Mouse (Mus musculus) left cerebral cortex, adult 8-10 months (tissue): ENCODE results near the gene Kti12. TPM values are rescaled to one million over a fixed set of nuclear protein-coding genes. Genes with fewer than 3 reads are reported as not detected.

Experiments used
- DNase-seq, 2 experiments: peaks; one replicate each; pipeline ENCODE4 v3.0.0; 2022; ENCODE audit warnings: low spot score in 2 of 2
- total RNA-seq, 4 experiments: library from RNA; stranded (reverse); gene quantifications; 2 replicates each; pipeline ENCODE4 v1.2.4; 2022

Gene Kti12
- total RNA-seq, 4 experiments from 2014 or later: 15.0 to 16.4 (median 15.7) TPM

DNA sequence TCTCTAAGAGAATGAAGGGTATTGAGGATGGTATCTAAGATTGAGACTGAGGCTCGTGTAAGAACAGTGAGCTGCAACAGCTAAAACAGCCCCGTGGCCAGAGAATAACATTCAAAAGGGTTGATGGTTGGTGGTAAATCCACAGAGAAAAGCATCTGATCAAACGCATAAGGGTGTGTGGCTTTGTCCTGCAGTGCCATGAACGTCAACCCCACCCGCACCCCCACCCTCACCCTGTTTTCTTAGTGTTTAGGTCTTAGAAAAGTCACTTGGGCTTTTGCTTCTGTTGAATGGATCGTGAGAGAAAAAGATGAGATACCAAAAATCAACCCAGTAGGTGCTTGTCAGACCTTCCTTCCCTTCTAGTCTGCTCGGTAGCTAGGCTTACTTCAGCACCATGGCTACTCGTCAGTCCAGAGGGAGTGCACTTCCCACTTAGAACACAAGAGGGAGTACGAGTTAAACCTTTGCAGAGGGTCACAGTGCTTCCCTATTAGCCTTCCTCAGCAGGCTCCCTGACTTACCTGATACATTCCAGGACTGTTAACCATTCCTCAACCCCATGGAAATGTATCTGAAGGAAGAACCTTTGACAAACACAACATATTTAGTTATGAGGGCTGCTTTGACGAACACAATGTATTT lies 22.3 kb downstream of the Kti12 start:
- peak; percentile 50 to 75 for DNase-seq

DNA sequence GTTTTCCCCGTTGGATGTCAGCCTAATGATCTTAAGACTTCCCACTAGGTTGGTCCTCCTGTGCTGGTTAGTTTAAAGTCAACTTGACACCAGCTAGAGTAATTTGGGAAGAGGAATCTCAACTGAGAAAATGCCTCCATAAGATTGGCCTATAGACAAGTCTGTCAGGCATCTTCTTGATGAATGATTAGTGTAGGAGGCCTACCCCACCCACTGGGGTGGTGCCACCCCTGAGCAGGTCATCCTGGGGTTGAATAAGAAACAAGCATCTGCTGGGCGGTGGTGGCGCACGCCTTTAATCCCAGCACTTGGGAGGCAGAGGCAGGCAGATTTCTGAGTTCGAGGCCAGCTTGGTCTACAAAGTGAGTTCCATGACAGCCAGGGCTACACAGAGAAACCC lies 26.2 kb downstream of the Kti12 start:
- DNase-seq: no peak

- DNase-seq: no peak
Measured at GRCm38 (mm10) chr4:108877901-108878300, 30.3 kb downstream of the Kti12 start.

GRCm38 (mm10) chr4:108878963-108879822 lies 31.6 kb downstream of the Kti12 start, which contains the start of gene Rab3b:
Rab3b (plus strand) TSS chr4:108879063.
- DNase-seq: peak; percentile 6 to 24

DNA sequence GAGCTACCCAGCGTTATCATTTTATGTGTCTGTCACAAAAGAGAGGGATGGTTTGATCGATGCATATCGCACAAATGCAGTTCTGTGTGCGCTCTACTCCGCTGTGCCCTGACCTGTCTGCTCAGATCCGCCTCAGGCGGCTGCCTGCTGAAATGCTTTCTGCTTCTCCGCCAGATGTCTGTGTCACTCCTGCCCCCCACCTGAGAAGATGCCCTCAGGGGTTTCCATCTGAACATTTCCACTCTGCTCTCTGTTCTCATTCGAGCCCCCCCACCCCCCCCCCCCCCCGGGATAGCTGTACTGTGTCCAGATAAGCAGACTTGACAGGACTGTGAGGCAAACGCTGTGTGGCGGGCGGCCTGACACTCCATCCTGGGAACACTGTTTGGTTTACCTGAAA lies 36.2 kb downstream of the Kti12 start:
- DNase-seq: no peak

DNA sequence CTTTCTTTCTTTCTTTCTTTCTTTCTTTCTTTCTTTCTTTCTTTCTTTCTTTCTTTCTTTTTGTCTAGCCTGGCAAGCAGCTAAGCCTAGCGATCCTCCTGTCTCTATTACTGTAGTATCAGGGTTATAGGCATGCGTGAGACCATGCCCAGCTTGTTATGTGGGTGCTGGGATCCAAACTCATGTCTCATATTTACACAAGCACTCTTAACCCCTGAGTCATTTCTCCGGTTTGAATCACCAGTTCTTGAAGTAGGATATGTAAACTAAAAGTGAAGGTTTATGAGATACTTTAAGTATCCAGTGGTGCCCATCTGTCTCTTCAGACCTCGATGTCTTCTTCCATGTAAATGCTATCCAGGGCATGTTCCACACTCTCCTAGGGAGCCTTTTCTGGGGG lies 39.9 kb downstream of the Kti12 start:
- DNase-seq: no peak

DNA sequence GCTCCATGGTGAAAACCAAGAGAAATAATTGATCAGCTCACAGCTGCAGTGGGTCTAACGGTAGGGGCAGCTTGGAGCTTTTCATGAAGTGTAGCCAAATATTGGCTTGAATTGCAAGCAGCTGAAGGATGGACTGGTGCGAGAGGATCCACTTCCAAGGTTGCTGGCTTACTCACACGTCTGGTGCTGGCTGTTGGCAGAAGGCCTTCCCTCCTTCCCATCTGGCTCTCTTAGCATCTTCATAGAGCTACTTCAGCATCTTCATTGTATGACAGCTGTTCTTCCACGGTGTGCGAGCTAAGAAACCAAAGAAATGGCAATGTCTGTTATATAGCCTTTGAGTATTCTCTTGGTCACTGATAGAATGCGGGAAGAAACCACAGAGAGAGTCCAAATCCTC lies 43.3 kb downstream of the Kti12 start:
- peak in 1 of 2 experiments; percentile 43 for DNase-seq

Other genes with a start within 250 kb of the Kti12 start
- gene Cc2d1b, start 227.8 kb upstream of the Kti12 start, total RNA-seq: 10 to 100 TPM; 32.5 to 46.2 (median 38.3) TPM
- gene 3110021N24Rik, start 128.1 kb upstream of the Kti12 start, total RNA-seq: 1 to 10 TPM; 1.5 to 2.1 (median 2.0) TPM
- 10 to 100 TPM; 67.6 to 80.0 (median 71.6) TPM for gene Zfyve9, start 67.0 kb upstream of the Kti12 start, total RNA-seq
- 100 to 1,000 TPM in 1 of 4 experiments, 10 to 100 TPM in 3; 95.2 to 107 (median 97.2) TPM for gene Btf3l4, start 14.2 kb upstream of the Kti12 start, total RNA-seq
- gene Txndc12, start 13.2 kb upstream of the Kti12 start, total RNA-seq: 10 to 100 TPM; 31.3 to 38.6 (median 36.9) TPM
- under 1 TPM in 1 of 4 experiments, not detected in 3; 0.33 TPM for gene A730015C16Rik, start 834 bp downstream of the Kti12 start, total RNA-seq
- 10 to 100 TPM; 79.8 to 85.4 (median 84.3) TPM for gene Rab3b, start 31.3 kb downstream of the Kti12 start, total RNA-seq
- gene Nrd1, start 152.9 kb downstream of the Kti12 start, total RNA-seq: 100 to 1,000 TPM; 118 to 137 (median 123) TPM